Mouse (Mus musculus): ENCODE data around the gene Ccdc117. TPM values are rescaled to one million over a fixed set of nuclear protein-coding genes. Genes with fewer than 3 reads are reported as not detected.

Ccdc117 gene
- polyA plus RNA-seq, 1 experiment from 2014 or later, result 22.4 TPM

DNA sequence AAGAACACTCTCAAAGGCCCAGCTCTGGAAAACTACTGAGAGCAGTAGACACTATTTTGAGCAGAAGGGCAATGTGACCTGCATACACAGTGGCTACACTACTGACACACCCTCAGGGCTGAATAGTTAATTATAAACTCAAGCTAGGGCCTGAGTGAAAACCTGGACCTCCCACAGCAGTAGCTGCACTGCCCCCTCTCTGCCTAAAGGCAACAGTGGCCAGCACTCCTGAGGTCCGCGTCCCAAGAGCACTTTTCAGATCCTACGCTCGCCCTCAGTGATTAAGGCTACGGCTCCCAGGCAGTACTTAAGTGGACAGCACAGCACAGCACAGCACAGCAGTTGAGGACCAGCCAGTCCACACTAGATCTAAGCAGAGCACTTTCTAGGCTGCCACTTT is 8.9 kb downstream of the Ccdc117 start:
- H3K4me2 ChIP-seq, result no peak overlapping the region
- DNase-seq (no peak), ATAC-seq (ENCODE audit: insufficient read depth) (no peak)
- H3K4me1 ChIP-seq (ENCODE audit: insufficient read depth), result no peaks in the 10 kb centered on the region
- no peaks in the 10 kb centered on the region for H3K27me3 ChIP-seq (ENCODE audit: insufficient read depth, low read length)
- H3K9me3 ChIP-seq (ENCODE audit: low read depth, low read length), result no peaks in the 10 kb centered on the region
- no peak overlapping the region for H3K9ac ChIP-seq
- peaks cover 71% of the 10 kb centered on the region for H3K36me3 ChIP-seq (ENCODE audit: insufficient read depth)
- no peak overlapping the region for H3K4me3 ChIP-seq (ENCODE audit: low read depth, low read length)
- H3K27ac ChIP-seq (ENCODE audit: low read depth), result no peak overlapping the region
- 0 out of 2 replicates have a peak, but pooled peaks have one; percentile 15 for TF ChIP-seq CTCF (IDR thresholded peaks at IDR 0.05; ENCODE audit: low read depth)
- 74% methylated on average over 5 of the region's 5 CpGs for WGBS

DNA sequence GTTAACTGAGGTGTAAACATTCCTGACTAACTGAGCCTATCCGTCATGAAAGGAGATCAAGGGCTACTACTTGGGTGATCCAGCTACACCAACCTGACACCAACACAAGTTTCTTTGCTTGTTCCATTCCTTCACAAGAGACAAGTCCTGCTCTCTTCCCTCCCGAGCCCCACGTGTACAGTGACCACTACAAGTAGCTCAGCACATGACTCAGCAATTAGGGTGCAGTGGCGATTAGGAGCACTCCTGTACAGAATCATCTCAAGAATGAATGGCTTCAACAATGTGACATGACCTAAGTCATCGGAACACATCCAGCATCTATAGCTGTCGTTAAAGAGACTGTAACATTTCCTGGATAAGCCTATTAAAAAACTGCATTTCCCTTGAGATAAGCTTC is 11.3 kb downstream of the Ccdc117 start:
- H3K27ac ChIP-seq (ENCODE audit: low read depth), result no peak overlapping the region
- TF ChIP-seq CTCF (IDR thresholded peaks at IDR 0.05; ENCODE audit: low read depth), result no peak
- DNase-seq (no peak), ATAC-seq (ENCODE audit: insufficient read depth) (no peak)
- H3K4me3 ChIP-seq (ENCODE audit: low read depth, low read length), result no peak overlapping the region
- no peaks in the 10 kb centered on the region for H3K9me3 ChIP-seq (ENCODE audit: low read depth, low read length)
- H3K4me1 ChIP-seq (ENCODE audit: insufficient read depth), result no peaks in the 10 kb centered on the region
- no peak overlapping the region for H3K4me2 ChIP-seq
- WGBS, result 68% methylated on average over 6 of the region's 6 CpGs
- peaks cover 86% of the 10 kb centered on the region for H3K36me3 ChIP-seq (ENCODE audit: insufficient read depth)
- H3K27me3 ChIP-seq (ENCODE audit: insufficient read depth, low read length), result no peaks in the 10 kb centered on the region
- H3K9ac ChIP-seq, result no peak overlapping the region

DNA sequence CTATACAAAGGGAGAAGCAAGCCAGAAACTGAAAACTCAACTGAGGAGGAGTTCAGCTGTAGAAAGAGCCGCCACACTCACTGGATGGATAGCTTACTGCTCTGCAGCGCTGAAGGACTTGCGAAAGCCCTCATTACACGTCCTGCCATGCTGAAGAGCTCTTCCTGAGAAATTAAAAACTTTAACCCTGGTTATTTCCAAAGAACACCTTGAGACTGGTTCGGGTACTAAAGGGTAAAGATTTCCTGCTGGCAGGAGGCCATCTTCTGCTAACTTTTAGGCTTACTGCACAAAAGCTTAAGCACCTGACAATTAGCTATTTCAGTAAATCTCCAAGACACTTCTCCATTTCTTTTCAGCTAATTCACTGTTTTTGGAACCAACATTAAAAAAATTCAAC is 11.8 kb downstream of the Ccdc117 start:
- Histone ChIP-seq H3K4me2 (no peak overlapping the region), H3K9me3 (ENCODE audit: low read depth, low read length) (no peaks in the 10 kb centered on the region), H3K4me1 (ENCODE audit: insufficient read depth) (no peaks in the 10 kb centered on the region), H3K9ac (no peak overlapping the region), H3K36me3 (ENCODE audit: insufficient read depth) (peaks cover 91% of the 10 kb centered on the region), H3K27ac (ENCODE audit: low read depth) (no peak overlapping the region), H3K27me3 (ENCODE audit: insufficient read depth, low read length) (no peaks in the 10 kb centered on the region), H3K4me3 (ENCODE audit: low read depth, low read length) (no peak overlapping the region)
- DNase-seq (no peak), ATAC-seq (ENCODE audit: insufficient read depth) (no peak)
- TF ChIP-seq CTCF (IDR thresholded peaks at IDR 0.05; ENCODE audit: low read depth), result no peak
- WGBS, result 72% methylated on average over 5 of the region's 5 CpGs

DNA sequence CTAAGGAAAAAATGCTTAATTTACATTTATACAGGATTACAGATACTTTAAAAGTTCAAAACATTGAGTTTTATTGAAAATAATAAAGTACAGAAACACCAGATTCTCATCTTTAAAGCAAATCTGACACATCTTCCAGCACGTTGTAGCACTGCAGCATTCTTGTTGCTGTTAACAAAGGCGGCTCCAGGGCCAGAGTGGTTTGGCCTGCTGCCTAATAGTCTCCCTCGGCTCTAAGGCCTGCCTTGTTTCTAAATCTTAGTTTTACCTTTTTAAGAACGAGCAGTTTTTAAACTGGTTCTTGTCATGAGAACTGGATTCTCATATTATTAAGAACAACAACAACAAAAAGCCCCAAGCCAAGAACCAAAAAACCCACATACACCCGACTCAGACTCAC is 13.1 kb downstream of the Ccdc117 start:
- H3K27ac ChIP-seq (ENCODE audit: low read depth), result no peak overlapping the region
- H3K36me3 ChIP-seq (ENCODE audit: insufficient read depth), result peaks cover 91% of the 10 kb centered on the region
- DNase-seq (no peak), ATAC-seq (ENCODE audit: insufficient read depth) (no peak)
- no peak for TF ChIP-seq CTCF (IDR thresholded peaks at IDR 0.05; ENCODE audit: low read depth)
- H3K4me3 ChIP-seq (ENCODE audit: low read depth, low read length), result no peak overlapping the region
- no peak overlapping the region for H3K4me2 ChIP-seq
- 52% methylated on average over 5 of the region's 5 CpGs for WGBS
- no peaks in the 10 kb centered on the region for H3K4me1 ChIP-seq (ENCODE audit: insufficient read depth)
- no peak overlapping the region for H3K9ac ChIP-seq
- no peaks in the 10 kb centered on the region for H3K9me3 ChIP-seq (ENCODE audit: low read depth, low read length)
- no peaks in the 10 kb centered on the region for H3K27me3 ChIP-seq (ENCODE audit: insufficient read depth, low read length)

DNA sequence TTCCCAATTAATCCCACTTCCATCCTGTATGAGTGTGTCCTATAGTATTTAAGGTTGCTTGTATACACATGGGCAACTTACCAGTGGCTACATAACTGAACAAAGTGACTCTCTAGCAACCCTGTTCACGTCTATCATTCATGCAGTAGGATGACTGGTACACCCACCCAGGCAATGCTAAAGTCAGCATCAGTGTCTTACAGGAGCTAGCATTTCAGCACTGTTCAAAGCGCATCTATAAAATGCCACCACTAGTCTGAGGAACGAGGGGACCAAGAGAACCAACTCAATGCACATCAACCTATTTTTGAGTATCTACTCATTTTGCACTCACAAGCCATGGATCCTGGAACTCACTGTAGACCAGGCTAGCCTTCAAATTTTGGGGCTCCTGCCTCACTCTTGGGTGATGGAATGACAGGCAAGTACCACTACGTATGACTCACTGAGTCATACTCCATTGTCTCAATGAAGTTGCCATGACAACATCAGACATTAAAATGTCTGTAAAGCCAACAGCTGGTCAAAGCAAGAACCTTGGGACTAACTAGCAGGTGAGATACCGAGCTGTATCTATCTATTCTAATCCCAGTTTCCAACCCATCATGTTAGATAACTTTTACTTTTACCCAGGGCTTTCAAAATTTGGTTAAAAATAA is 14.0 kb downstream of the Ccdc117 start:
- WGBS, result 84% methylated on average over 5 of the region's 5 CpGs
- H3K9ac ChIP-seq, result no peak overlapping the region
- ATAC-seq (ENCODE audit: insufficient read depth) (no peak), DNase-seq (no peak)
- no peaks in the 10 kb centered on the region for H3K9me3 ChIP-seq (ENCODE audit: low read depth, low read length)
- no peaks in the 10 kb centered on the region for H3K27me3 ChIP-seq (ENCODE audit: insufficient read depth, low read length)
- H3K4me2 ChIP-seq, result no peak overlapping the region
- no peak overlapping the region for H3K4me3 ChIP-seq (ENCODE audit: low read depth, low read length)
- peak; percentile 2; the same call in 1 of the 2 replicates for TF ChIP-seq CTCF (IDR thresholded peaks at IDR 0.05; ENCODE audit: low read depth)
- no peaks in the 10 kb centered on the region for H3K4me1 ChIP-seq (ENCODE audit: insufficient read depth)
- H3K27ac ChIP-seq (ENCODE audit: low read depth), result no peak overlapping the region
- H3K36me3 ChIP-seq (ENCODE audit: insufficient read depth), result peaks cover 91% of the 10 kb centered on the region

DNA sequence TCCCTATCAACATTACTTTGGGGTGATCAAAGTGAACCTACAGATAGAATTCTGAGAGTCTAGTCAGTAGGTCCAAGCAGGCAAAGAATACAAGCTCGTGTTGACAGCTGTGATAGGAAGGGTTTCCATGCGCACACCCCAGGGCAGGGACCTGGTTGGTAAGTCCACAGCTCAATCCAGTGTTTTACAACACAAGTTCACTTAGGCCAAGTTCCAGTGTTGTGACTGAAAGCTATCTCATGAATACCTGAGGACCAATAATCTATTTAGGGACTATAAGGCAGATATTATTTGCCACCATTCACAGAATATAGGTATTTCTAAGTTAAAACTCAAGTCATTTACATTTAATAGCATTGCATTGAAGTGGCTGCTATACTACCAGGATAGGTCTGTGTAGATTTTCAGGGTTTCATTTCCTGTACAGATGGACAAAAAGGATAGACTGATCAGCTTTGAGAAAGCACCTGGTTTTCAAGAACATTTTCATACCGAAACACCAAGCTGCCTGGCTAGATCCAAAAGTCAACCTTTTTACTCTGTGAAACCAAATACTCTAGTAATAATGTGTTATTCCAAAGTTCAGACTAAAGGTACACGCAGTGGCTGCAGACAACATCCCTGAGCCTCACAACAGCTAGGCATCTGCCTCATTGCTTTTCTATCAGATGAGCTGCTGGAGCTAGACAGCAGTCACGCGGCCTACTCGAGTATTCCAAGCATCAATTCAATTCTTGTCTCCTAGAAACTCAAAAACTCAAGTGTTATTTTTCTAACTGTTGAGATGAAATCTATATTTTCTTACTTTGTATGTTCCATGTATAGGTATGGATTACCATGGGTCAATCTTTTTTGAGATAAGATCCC is 15.2 kb downstream of the Ccdc117 start:
- ATAC-seq (ENCODE audit: insufficient read depth) (no peak), DNase-seq (no peak)
- Histone ChIP-seq H3K4me2 (no peak overlapping the region), H3K27ac (ENCODE audit: low read depth) (no peak overlapping the region), H3K36me3 (ENCODE audit: insufficient read depth) (peaks cover 88% of the 10 kb centered on the region), H3K4me3 (ENCODE audit: low read depth, low read length) (no peak overlapping the region), H3K4me1 (ENCODE audit: insufficient read depth) (no peaks in the 10 kb centered on the region), H3K9ac (no peak overlapping the region), H3K9me3 (ENCODE audit: low read depth, low read length) (no peaks in the 10 kb centered on the region), H3K27me3 (ENCODE audit: insufficient read depth, low read length) (no peaks in the 10 kb centered on the region)
- TF ChIP-seq CTCF (IDR thresholded peaks at IDR 0.05; ENCODE audit: low read depth), result no peak
- WGBS, result 87% methylated on average over 7 of the region's 7 CpGs

DNA sequence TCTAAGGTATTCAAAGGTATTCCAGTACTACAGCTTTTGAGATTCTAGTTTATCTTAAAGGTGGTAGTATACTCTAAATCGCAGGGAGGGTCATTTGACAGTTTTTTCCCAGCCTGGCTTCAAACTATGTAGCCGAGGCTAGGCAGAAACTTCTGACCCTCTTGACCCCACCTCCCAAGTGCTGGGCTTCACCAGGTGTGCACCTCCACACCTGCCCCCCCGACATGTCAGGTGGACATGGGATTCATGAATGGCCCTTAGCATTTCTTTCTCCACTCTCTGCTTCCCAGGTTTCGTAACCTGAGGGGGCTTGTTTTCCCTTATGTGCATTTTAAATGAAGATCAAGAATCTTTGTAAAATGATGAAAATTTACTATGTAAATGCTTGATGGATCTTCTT is 16.6 kb downstream of the Ccdc117 start:
- H3K4me1 ChIP-seq (ENCODE audit: insufficient read depth), result no peaks in the 10 kb centered on the region
- WGBS, result 83% methylated on average over 4 of the region's 4 CpGs
- TF ChIP-seq CTCF (IDR thresholded peaks at IDR 0.05; ENCODE audit: low read depth), result no peak
- no peaks in the 10 kb centered on the region for H3K27me3 ChIP-seq (ENCODE audit: insufficient read depth, low read length)
- H3K4me2 ChIP-seq, result no peak overlapping the region
- H3K36me3 ChIP-seq (ENCODE audit: insufficient read depth), result peaks cover 74% of the 10 kb centered on the region
- no peak overlapping the region for H3K4me3 ChIP-seq (ENCODE audit: low read depth, low read length)
- no peak for DNase-seq
- no peaks in the 10 kb centered on the region for H3K9me3 ChIP-seq (ENCODE audit: low read depth, low read length)
- H3K9ac ChIP-seq, result no peak overlapping the region
- no peak for ATAC-seq (ENCODE audit: insufficient read depth)
- H3K27ac ChIP-seq (ENCODE audit: low read depth), result no peak overlapping the region

Measured in lung, embryonic 14.5 days (tissue).